Mouse (Mus musculus) megakaryocyte, embryonic 14.5 days (primary cell): ENCODE measurements around the gene Gtse1.
"Not testable (repeated sequence)": the region's sequence is repeated elsewhere in the genome, so short reads cannot be mapped to it uniquely, and the experiment has no call there.

ENCODE experiments used
- FLI1 ChIP-seq: IDR thresholded peaks from 2 replicates; pipeline ENCODE4 v1.6.1; 2012; ENCODE audit warnings: low read length, inconsistent platforms, mixed read lengths
- GATA1 ChIP-seq: IDR thresholded peaks from 3 replicates; pipeline ENCODE4 v1.6.1; 2012; ENCODE audit warnings: mixed read lengths, low read length, inconsistent platforms, borderline replicate concordance

- not testable (repeated sequence) for TF ChIP-seq GATA1, FLI1
Observed at GRCm38 (mm10) chr15:85865913-85866312, 6.4 kb downstream of the Gtse1 start.
